Mouse (Mus musculus) lung, postnatal 36 days (tissue): Measurements from ENCODE around the gene Arfip1.

Experiments used
- DNase-seq: peaks from one replicate; pipeline ENCODE4 v3.0.0; 2022; ENCODE audit warnings: mixed read lengths

Arfip1 gene

DNA sequence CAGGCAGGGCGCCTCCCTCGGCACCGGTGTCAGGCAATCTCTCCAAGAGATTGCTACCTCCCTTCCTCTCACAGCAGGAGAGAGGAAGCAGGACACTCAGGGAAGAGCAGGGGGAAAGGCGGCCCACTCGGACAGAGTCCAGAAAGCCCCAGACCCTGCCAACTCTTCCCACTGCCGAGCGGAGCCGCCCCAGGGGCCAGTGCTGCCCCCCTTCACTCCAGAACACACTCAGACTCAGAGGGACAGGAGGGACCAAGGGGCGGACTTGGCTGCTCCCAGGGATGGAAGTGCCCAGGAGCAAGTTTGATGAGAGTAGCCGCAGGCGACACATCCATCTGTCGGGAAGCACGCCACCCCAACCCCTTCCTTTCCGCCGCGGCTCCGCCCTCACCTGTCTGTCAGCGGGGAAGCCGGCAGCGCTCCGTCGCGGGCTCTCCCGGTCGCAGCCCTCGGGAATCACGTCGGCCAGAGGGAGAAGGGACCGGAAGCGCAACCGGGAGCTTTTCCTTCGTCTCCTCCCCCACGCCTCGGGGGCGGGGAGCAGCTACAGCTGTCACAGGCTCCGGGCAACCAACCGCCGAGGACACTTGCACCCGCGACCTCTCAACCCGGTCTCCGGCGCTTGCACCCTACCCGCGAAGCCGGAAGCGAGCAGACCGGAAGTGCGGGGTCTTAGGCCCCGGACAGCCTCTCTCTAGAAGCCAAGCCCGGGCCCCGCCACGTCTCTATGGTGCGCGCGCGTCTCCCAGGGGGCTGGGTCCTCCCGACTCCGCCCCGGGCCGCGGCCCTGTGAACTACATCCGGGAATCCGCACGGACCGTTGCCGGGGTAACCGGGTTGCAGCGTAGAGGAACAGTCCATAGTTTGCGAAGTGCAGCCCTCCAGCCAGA lies at the start of gene Arfip1:
TSS of gene Arfip1 (minus strand) at position 603 of the 890 bp plus-strand sequence.
- DNase-seq = peak; percentile 98

DNA sequence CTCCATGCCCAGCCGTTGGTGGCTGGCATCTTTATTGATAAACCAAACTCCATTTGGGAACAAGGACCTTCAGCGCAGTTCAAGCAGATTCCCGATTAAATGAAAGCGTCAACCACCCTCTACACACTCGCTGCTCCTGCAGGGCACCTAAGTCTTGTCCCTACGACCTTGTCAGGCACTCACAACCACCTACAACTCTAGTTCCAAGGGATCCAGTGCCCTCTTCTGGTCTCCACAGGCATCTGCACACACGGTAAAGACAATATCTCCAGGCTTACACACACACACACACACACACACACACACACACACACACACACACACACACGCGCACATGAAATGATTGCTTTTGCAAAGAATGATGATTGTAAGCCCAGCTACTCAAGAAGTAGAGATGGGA lies 49.2 kb upstream of the Arfip1 start:
- DNase-seq = no peak

DNA sequence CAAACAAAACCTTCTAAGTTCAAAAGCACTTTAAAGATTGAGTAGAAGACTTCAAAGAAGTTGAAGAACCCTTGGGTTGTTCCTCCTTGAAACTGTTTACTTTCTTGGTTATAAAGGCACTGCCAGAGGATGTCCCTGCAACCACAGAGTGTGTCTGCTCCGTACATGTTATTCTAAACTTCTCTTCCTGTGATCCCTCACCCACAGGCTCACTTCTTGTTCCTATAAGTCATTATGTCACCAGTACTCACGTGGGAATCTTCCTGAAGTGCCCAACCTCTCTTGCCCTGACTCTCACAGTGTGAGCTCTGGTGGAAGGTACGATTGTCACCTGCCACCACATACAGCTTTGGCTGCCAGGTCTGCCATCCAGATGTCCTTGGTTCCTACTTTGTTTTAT lies 39.6 kb upstream of the Arfip1 start:
- peak; percentile 73 for DNase-seq

DNA sequence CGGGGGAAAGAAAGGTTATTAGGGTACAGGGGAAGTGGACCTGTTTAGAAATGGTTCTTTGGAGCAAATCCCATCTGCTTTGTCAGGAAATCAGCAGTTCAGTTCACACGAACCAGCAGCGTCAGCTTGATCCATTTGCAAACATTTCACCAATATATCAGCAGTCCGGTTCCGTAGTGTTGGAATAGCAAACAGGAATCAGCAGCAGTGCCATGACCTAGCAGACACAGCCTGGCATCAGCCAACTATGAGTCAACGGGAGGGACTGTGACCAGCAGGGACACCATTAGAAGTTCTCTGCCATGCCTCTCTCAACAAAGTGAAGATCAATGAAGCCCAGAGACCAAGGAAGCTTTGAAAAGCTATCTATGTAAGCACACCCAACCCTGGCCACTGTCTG lies 37.3 kb upstream of the Arfip1 start:
- no peak for DNase-seq

DNA sequence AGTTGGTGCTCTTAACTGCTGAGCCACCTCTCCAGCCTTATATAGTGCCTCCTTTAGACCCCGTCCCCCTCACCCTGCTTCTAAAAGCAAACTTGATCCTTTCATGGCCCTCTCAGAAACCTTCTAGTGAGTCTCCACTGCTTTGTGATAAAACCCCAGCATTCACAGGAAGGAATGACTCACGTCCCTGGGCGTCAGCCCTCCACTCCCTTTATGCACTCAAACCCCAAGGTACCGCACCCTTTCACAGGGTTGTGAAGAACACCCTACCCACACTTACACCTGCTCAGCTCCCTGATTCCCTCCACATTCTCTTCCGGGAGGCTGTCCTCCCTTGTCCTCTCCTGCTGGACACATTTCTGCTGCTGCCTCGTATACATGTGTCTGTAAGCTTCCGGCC lies 36.6 kb upstream of the Arfip1 start:
- DNase-seq = no peak

DNA sequence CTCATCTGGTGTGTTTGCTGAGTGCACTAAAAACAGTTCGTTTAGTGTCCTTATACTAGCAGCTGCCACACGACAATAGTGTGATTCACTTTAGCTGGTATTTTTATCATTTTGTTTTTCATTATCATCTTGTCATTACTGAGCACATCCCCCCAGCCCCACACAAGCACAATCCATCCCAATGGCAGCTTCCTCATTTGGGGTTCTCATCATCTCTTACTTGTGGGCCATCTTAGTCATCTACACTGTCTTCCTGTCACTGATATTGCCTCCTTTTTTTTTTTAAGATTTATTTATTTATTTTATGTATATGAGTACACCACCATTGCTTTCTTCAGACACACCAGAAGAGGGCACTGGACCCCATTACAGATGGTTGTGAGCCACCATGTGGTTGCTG lies 36.2 kb upstream of the Arfip1 start:
- DNase-seq = no peak

DNA sequence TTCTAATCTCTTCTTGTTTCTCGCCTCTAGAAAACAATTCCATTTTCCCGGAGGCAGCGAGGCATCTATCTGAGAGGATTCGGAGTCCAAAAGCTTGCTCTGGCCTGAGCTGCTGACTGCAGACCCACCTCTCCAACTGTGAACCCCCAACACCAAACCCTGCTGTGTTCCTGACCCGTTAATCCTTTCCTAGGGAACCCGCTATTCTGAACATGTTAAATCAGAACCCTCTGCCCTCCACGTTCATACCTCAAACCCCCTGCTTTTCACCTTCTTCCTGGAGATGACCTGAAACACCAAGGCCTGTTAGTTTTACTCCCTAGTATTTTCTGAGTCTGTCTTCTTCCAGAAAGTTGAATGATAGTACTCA lies 33.4 kb upstream of the Arfip1 start:
- DNase-seq = no peak

DNA sequence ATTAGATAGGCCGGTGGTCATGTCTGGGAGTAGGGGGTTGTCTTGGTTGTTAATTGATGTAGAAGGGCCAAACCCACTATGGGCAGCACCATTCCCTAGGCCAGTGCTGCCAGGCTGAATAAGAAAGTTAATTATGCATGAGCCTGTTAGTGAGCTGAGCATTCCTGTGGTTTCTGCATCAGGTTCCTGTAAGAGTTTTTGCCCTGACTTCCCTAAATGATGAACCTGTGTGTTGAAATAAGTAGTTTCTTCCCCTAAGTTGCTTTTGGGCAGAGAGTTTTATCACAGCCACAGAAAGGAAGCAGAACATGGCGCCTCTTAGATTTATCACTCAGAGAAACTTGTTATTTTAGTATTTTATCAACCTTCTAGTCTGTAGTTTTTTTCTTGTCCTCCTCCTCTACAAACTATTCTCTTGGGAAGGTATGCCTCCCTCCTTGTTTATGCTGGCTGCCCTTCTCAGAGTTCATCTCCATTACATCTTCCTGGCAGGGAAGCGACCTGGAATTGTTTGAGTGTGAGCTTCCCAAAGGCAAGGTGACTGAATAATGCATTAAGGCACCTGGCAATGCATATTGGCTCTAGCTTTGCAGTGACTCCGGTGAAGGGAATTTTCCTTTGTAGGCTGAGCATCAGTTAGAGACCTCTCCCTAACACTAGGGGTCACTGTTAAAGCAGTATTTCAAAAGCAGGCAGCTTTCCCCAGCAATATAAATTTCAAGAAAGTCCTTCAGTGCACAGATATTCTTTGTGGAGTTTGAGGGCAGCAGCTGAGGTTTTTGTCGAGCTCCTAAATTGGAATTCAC lies 32.8 kb upstream of the Arfip1 start:
- DNase-seq = peak; percentile 68

DNA sequence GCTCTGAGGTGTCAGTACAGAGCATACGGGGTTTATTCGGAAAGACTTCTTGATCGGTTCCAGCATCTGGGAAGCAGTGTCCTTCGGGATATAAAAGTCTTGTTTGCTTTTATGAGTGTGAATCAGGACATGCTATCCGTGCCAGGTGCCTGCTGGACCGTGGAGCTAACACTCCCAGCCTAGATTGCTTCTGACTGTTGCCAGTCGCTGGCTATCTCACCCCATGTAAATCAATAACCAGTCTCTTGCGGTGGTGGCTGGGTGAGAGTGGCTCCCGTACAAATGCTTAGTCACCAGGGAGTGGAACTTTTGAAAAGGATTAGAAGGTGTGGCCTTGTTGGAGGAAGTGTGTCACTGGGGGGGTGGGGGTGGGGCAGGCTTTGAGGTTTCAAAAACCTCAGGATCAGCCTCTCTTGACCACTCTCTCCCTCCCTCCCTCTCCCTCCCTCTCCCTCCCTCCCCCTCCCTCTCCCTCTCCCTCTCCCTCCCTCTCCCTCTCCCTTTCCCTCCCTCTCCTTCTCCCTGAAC lies 27.8 kb upstream of the Arfip1 start:
- DNase-seq = no peak

DNA sequence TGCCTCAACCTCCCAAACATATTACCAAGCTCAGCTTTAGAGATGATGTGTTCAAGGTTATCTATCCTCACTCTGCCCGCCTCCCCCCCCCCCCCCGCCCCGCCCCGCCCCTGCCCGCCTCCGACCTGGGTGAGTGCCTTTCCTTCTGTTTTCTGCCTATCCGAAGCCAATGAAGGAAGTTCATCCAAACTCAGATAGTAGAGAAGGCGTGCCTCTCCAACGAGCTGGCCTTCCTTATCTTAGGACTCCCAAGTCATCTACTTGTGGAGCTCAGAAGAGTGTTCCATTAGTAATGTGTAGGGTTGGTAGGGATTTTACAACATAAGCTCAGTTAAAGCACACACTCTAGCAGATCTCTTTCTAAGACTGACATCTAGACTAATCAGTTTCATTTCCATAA lies 20.8 kb upstream of the Arfip1 start:
- DNase-seq = no peak

DNA sequence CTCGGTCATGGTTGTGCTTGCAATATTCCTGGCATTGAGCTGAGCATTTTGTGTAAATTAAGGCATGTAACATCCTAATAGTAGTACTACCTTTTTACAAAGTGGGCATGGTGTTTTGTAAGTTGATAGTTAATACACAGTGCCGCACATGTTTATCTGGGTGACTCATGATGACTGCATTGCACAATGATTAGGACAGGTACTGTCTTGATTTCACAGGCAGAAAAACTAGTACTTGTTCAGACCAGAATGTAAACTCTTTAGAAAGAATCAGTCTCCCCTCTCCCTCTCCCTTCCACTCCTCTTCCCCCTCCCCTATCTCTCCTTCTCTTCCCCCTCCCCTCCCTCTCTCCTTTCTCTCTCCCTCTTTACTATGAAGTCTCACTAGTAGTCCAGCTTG lies 20.3 kb upstream of the Arfip1 start:
- no peak for DNase-seq

DNA sequence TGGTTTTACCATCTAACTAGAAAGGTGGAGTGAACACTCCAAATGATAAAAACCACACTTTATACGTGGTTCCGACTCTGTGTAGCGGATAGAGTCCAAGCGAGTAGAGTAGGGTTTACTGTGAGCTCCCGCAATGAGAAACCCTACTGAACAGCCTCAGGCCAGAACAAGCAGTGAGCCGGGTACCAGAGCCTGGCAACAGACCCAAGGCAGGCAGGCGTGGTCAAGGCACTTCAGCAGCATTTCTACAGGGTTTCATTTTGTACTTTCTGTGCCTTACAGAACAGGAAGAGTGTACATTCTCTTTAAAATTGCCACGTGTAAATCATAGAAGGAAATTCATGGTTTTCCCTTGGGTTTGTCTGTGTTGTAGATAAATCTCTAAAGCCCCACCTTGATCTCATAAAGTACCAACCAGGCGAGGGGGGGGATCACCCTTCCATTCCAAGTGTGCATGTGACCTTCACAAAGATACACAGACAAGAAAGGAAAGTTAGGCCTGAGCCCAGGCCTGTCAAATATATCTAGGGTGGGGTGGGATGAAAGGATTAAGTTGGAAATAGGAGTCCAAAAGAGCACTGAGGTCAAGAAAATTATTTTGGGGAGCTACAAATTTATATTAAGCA lies 19.6 kb upstream of the Arfip1 start:
- peak; percentile 50 for DNase-seq

DNA sequence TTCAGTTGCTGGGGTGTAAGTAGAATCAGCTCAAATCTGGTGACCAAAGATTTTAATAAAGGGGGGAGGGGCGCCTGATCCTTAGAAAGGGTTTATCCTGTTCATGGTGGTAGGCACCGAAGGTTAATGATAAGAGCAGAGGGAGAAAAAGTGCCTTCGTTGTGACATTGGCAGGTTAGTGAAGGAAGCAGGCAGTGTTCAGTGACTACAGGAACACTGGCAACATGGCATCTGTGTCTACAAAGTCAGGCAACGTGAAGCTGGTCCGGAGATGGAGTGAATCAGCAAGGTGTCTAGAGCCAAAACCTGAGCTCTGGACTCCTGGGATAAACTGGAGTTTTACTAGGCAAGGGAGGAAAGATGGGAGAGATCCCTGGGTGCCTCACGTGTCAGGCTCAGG lies 16.3 kb upstream of the Arfip1 start:
- DNase-seq = no peak

DNA sequence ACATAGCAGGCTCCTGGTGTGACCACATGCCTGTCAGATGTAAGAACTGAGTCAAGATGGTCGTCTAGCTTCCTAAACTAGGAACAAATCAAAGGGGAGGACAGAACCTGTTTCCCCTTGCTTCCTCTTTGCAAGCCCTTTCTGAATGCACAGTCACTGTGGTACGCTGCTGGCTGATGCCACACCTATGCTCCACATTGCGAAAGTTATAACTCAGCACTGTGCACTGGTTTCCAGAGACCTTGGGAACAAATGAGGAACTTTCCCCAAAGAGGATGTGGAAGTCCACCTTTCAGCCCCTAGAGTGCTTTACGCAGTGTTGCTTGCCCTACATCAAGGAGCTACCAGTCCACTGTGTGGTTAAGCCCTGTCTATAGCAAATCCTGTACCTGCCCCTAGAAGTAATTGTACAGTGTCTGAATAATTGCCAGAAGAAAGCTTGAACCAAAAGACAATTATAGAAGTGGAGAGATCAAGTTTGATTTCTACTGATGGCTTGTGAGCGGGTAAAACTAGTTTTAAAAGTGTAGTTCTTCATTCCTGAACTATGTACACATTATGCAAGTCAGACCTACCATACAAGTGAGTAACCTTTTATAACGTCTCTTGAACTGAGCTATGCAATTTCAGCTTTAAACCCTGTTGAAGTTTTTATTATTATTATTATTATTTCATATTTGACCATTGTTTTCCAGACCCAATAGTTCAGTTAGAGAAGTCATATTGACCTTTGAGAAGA lies 15.7 kb upstream of the Arfip1 start:
- peak; percentile 82 for DNase-seq

DNA sequence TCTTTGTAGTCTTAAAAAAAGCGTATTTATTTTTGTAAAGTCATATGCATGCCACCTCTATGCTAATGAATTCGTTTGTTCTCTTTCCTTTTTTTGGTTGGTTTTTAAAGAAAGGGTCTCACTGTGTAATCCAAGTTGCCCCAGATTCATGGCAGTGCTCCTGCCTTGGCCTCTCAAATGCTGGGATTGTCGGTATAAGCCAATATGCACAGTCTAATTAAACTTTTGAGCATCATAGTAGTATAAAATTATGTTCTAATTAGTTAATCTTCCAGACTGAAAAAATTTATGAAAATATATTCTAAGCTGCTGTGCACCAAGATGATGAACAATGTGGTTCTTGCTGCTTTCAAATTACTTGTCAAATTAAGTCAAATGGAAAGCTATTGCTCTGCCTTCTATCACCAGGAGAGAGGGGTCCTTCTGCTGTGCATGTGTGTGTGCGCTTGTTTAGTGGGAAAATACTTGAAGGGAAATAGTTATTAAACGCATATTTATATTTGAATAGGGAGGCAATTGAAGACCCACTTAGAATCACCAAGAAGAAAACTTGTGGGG lies 13.3 kb upstream of the Arfip1 start:
- no peak for DNase-seq

DNA sequence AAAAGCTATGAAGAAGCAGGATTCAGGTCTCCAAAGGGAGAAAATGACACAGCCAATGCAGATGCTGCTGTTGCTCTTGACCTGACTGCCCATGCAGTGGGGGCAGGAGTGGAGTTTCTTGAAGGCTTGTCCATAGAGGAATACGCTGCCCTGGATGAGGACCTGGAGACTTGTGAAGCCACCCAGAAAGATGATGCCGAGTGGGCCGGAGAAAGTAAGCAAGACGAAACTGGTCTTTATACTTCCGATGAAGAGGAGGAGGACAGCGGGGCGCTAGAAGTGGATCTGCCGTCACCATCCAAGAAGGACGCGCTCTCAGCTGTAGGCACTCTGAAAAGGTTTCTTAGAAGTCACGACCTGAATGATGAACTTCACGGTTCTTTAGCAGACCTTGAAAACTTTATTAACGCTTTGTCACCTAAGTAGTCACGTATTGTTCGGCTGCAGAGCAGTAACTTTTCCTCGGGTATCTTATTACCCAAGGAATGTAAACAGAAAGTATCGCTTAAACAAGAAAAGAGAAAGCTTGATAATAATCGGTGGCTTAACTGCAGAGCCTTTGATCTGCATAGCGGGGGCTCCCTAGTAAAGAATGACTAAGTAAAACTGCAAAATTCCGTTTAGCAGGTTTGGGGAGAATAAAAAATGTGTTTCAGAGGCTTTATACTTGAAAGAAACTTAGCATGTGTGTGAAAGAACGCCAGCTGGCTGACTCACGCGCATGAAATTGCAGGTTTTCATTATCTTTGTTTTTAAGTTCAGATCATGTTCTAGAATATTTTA lies 12.7 kb upstream of the Arfip1 start:
- no peak for DNase-seq

DNA sequence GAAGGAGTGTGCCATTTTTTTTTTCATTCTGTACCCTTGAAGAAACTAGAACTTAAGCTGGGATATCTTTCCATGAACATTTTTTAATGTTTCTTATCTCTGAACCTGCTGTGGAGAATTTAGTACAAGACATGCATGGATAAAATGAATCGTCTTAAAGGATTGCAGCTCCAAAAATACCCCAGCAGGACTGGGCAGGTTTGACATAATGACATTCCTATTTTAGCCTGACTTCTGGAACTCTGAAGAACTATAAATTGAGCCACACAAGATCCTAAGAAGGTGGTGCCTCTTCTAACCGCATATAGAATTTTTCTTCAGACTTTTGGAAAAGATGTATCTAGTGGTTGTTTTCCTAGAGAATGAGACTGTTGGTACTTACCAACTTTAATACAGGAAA lies 10.8 kb upstream of the Arfip1 start, which contains the start of gene Tigd4:
TSS of gene Tigd4 (plus strand) at position 301 of the 400 bp plus-strand sequence.
- no peak for DNase-seq

DNA sequence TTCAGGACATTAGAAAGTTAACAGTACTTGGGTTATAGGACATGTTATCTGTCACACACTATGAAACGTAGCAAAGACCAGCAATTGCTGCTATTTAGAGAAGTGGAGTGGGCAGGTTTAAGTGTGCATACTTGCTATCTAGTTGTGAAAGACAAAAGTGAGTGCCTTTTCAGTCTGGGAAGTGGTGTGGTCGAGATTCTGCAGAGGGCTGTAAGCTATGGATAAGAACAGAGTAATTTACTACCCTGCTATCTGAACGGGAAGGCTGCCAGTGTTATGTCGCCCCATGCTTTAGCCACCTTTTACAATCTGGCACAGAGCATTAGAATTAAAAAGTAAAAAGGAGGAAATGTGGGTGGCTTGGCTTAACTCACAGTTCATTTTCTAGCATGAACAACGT lies 4.3 kb upstream of the Arfip1 start:
- DNase-seq = no peak

DNA sequence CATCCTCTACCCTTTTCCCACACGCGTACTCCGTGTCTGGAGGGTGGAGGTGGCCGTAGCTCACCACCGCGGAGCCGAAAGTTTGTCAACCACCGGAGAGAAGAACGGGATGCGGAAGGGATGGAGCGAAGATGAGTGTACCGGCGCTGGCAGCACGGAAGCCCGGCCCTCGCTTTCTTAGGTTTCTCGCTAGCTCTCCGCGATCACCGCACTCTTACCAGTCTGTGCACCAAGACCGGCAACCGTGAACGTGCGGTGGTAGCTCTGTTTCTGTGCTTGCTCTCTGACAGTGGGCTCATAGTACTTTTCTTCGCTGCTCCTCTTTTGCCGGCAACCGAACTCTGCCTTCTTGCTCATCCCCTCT lies 470 bp upstream of the Arfip1 start:
- no peak for DNase-seq

DNA sequence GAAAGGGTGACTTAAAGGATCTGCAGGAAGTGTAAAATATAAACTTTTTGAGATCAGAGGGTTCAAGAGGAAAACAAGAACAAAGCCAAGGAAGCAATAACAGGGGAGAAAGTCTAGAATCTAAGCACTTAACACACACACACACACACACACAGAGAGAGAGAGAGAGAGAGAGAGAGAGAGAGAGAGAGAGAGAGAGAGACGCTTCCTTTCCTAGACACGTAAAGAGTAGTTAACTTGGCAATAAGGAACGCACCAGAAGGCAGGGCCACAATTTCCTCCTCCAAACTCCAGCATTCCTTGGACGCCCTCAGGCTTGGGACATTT lies 766 bp downstream of the Arfip1 start:
- DNase-seq = no peak

DNA sequence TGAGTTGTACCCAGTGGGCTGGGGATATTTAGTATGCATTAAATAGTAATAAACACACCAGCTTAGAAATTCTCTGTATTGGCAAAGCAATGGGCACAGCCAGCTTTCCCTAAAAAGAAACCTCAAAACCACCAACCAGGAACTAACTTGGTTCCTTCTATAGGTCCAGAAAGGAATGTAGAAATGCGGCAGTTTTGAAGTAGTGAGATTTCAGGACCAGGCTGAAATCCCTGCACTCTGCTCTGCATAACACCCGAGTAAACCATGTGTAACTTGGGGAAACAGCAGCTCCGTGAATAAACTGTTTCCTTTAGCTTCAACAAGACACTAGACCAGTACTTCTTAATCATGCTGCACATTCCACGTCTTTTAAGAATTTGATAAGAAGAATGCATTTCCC lies 1.7 kb downstream of the Arfip1 start:
- no peak for DNase-seq

DNA sequence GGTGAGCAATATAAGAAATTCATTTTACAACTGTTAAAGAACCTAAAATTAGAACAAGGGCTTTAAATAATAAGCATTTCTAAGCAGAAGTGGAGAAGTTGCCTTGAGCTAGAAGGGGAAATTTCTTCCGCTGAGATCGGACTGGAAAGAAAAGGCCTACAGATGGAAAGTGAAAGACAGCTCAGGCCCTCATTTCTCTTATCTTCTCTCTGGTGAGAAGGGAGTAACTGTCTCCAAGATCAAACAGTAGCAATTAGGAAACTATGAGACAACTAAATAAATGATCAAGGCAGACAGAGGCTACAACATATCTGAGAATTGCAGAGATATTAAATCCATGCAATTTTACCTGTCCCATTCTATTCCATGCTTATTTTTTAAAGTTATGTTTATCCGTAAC lies 11.9 kb downstream of the Arfip1 start:
- DNase-seq = no peak
